Mouse (Mus musculus): ENCODE results near the gene Ywhag. TPM values are rescaled to one million over a fixed set of nuclear protein-coding genes. Genes with fewer than 3 reads are reported as not detected.

The Ywhag gene
- polyA plus RNA-seq, 1 experiment: 495 TPM

DNA sequence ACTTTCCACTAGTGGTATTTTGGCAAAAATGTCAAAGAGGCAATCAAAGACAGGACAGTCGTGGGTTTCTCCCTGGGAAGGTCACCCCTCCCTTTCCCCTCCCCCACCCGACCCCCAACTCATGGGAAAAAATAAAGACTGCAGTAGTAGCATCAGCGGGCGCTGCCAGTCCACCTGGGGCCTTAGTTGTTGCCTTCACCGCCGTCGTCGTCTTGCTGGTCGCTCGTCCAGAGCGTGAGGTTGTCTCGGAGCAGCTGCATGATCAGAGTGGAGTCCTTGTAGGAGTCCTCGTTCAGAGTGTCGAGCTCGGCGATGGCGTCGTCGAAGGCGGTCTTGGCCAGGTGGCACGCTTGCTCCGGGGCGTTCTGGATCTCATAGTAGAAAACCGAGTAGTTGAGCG is 23.6 kb downstream of the Ywhag start:
- no peak for TF ChIP-seq CTCF (IDR thresholded peaks at IDR 0.05; ENCODE audit: borderline replicate concordance, extremely low read depth, insufficient read depth, insufficient read length)
- no peak for TF ChIP-seq POLR2A (IDR thresholded peaks at IDR 0.05; ENCODE audit: borderline replicate concordance, extremely low read depth, insufficient read depth, insufficient read length, poor library complexity, severe bottlenecking)
- no peak for DNase-seq (ENCODE audit: low read depth)

DNA sequence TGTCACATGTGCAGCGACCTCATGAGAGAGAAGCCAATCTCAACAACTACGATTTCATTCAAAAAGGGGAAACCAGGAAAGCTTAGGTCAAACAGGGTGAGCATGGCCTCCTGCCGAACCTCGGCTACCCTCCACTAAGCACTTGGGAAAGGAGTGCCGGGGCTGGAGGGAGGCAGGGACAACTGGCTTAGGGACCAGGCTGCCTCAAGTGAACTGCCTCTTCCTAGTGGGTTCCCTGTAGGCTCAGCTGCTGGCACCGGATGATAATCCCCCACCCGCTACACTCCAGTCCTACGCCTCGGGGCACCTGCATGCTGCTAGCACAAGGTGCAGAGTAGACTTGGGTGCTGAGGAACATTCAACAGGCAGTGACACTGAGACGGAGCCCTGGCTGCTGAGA is 24.8 kb downstream of the Ywhag start:
- TF ChIP-seq POLR2A (IDR thresholded peaks at IDR 0.05; ENCODE audit: borderline replicate concordance, extremely low read depth, insufficient read depth, insufficient read length, poor library complexity, severe bottlenecking): no peak
- no peak for TF ChIP-seq CTCF (IDR thresholded peaks at IDR 0.05; ENCODE audit: borderline replicate concordance, extremely low read depth, insufficient read depth, insufficient read length)

DNA sequence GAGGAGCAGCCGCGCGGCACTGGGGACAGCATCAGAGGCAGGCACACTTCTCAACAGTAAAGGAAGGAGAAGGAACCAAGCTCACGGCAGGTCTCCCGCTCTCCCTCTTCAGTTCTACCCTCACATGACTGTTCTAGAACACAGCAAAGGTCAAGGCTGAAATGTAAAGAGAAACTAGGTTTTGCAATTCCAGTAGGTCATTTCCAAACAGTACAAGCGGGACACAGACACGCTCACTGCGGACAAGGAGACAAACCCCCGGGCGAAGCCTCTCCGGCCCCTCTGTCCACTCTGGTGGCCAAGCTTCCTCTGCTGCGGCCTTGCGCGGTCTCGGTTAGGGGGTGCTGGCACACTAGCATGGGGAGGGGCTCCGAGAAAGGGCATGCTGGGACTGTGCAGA is 25.4 kb downstream of the Ywhag start:
- DNase-seq (ENCODE audit: low read depth): no peak
- no peak for TF ChIP-seq CTCF (IDR thresholded peaks at IDR 0.05; ENCODE audit: borderline replicate concordance, extremely low read depth, insufficient read depth, insufficient read length)
- TF ChIP-seq POLR2A (IDR thresholded peaks at IDR 0.05; ENCODE audit: borderline replicate concordance, extremely low read depth, insufficient read depth, insufficient read length, poor library complexity, severe bottlenecking): no peak

More for the DNA sequence above, 24.8 kb downstream of the Ywhag start:
- DNase-seq (ENCODE audit: low read depth): no peak

DNA sequence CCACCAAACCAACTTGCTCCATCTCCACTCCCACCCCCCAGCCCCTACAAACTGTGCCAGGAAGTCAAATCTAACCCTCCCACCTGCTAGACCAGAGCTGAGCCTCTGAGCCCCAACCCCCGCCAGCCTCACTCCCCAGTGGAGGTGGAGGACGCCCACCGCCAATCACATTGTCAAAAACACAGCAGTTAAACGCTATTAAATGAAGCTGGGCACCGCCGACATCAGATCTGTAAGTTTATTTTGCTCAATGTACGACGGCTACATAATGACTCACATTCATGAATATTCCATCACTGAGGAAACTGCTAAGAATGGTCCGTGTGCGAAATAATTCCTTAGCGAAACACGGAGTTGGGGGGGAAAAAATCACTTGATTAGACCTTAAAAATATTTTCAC is 26.2 kb downstream of the Ywhag start:
- peak; percentile 25 for DNase-seq (ENCODE audit: low read depth)
- no peak for TF ChIP-seq POLR2A (IDR thresholded peaks at IDR 0.05; ENCODE audit: borderline replicate concordance, extremely low read depth, insufficient read depth, insufficient read length, poor library complexity, severe bottlenecking)
- TF ChIP-seq CTCF (IDR thresholded peaks at IDR 0.05; ENCODE audit: borderline replicate concordance, extremely low read depth, insufficient read depth, insufficient read length): no peak

DNA sequence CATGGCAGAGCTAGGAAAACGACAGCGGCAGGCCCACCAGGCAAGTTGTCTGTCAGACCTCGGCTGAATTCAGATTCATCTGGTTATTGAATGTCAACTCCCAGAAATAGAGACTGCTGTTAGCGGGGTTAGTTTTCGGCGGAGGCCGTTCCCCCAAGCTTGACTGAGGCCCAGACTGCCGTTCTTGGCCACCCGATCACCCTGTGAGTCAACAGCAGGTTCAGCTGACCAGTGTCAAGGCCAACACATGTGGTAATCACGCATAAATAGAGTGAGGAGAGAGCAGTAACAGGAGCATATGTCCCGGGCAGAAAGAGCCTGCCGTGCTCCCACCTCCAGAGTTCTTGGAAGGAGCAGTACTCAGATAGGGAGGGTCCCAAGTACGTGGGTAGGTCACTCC is 27.2 kb downstream of the Ywhag start:
- DNase-seq (ENCODE audit: low read depth): no peak
- TF ChIP-seq POLR2A (IDR thresholded peaks at IDR 0.05; ENCODE audit: borderline replicate concordance, extremely low read depth, insufficient read depth, insufficient read length, poor library complexity, severe bottlenecking): no peak
- TF ChIP-seq CTCF (IDR thresholded peaks at IDR 0.05; ENCODE audit: borderline replicate concordance, extremely low read depth, insufficient read depth, insufficient read length): no peak

DNA sequence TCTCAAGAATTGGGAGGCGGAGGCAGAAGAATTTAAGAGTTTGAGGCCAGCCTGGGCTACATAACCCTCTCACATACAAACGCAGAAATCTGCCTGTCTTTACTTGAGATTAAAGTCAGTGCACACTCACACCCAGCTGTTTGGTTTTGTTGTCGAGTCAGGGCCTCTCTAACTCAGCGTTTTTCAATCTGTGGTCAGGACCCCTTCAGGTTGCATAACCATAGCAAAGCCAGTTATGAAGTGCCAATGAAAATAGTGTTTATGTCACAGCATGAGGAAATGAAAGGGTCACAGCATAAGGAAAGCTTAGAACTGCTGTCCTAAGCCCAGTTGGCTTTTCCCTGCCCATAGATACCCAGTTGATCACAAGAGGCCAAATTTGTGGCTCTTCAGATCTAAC is 27.6 kb downstream of the Ywhag start:
- no peak for DNase-seq (ENCODE audit: low read depth)
- no peak for TF ChIP-seq CTCF (IDR thresholded peaks at IDR 0.05; ENCODE audit: borderline replicate concordance, extremely low read depth, insufficient read depth, insufficient read length)
- no peak for TF ChIP-seq POLR2A (IDR thresholded peaks at IDR 0.05; ENCODE audit: borderline replicate concordance, extremely low read depth, insufficient read depth, insufficient read length, poor library complexity, severe bottlenecking)

DNA sequence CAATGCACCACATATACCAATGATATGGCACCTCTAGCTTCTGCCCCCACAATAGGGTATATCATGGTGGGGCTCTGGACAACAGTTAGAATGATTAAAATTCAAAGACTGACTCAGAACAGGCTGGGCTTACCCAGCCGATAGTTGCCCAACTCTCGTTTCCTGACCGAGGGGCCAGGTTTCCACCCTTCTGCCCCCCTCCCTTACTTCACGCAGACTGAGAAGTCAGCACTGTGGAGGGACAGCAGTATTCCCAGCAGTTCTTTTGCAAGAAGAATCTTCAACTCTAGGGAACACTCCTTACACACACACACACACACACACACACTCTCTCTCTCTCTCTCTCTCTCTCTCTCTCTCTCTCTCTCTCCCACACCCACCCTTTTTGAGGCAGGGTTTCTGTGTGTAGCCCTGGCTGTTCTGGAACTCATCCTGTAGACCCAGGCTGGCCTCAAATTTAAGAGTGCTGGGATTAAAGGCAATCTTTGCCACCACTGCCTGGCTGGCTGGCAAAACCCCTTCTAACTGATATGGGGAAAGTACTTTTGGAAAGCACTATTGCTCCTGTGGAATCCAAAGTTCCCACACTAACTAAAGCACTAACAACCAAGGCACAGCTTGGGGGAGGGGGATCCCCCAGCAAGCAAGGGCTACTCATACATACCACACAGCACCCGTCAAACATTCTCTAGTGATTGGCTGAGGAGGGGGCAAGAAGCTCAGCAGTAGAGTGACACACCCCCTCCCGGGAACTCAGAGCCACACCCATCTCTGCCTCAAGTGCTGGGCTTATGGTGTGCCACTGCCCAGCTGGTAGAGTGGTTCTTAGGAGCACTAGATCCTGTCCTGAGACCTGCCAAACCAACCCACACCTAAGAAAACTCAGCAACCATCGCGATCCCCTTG is 28.8 kb downstream of the Ywhag start:
- no peak for DNase-seq (ENCODE audit: low read depth)

DNA sequence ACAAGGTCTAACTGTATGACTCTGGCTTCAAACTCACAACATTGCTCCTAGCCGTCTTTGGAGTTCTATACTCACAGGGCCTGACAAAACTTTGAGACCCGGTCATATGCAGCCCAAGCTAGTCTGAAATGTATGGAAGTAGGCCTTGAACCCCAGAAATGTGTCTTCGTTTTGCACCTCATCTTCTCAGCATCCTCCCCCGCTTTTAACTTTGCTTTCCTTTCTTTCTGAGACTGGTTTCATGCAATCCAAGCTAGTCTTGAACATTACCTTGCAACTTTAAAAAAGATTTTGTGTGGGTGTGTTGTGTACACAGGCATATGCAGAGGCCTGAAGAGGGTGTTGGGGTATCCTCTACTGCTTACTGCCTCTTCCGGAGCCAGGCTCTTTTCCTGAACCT is 30.2 kb downstream of the Ywhag start:
- TF ChIP-seq POLR2A (IDR thresholded peaks at IDR 0.05; ENCODE audit: borderline replicate concordance, extremely low read depth, insufficient read depth, insufficient read length, poor library complexity, severe bottlenecking) (no peak), CTCF (IDR thresholded peaks at IDR 0.05; ENCODE audit: borderline replicate concordance, extremely low read depth, insufficient read depth, insufficient read length) (no peak)
- no peak for DNase-seq (ENCODE audit: low read depth)

More for the DNA sequence above, 28.8 kb downstream of the Ywhag start:
- TF ChIP-seq CTCF (IDR thresholded peaks at IDR 0.05; ENCODE audit: borderline replicate concordance, extremely low read depth, insufficient read depth, insufficient read length) (no peak), POLR2A (IDR thresholded peaks at IDR 0.05; ENCODE audit: borderline replicate concordance, extremely low read depth, insufficient read depth, insufficient read length, poor library complexity, severe bottlenecking) (no peak)

DNA sequence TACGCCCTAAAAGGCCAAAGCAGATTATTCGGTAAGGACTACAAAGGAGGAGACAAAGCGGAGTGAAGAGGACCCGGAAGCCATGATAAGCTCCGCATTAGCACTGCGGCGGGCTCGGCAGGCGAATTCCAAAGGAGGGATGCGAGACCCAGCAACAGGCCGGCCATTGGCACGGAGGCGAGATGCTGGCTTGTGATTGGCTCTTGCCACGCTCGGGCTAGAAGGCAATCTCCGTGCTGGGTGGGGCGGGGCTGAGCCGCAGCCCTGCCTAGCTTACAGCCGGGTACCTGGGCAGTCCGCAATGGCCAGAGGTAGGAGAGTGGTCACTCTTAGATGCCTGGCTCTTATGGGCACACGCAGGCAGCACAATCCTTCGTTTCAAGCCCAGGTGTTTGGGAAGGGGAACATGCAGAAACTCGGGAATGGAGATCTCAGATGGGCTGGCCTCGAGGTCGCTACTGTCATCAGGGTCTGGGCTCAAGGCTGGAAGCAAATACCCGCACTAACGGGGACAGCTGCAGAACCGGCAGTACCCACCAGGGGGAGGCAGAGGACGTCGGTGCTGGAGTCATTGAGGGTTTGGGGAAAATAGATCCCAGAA is 30.8 kb downstream of the Ywhag start:
- TF ChIP-seq POLR2A (IDR thresholded peaks at IDR 0.05; ENCODE audit: borderline replicate concordance, extremely low read depth, insufficient read depth, insufficient read length, poor library complexity, severe bottlenecking) (peak; percentile 48; the same call in 1 of the 2 replicates), CTCF (IDR thresholded peaks at IDR 0.05; ENCODE audit: borderline replicate concordance, extremely low read depth, insufficient read depth, insufficient read length) (peak; percentile 94)
- peak; percentile 96 for DNase-seq (ENCODE audit: low read depth)

DNA sequence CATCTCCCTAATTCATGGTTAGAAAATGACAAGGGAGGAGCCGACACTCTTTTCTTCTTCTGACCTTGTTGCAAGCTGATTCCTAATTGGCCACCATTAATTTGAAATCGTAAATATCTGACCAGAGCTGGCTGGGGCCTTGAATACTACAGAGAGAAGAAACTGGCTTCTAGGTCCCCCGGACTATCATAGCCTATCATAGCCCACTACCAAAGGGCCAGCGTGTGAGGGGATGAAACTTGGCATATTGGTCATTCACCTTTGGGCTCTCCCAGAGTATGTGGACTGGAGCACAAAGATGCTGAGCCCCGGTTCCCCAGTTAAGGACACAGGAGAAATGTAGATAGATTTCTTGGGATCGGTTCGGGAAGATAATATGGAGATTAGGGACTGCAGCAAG is 31.4 kb downstream of the Ywhag start:
- TF ChIP-seq CTCF (IDR thresholded peaks at IDR 0.05; ENCODE audit: borderline replicate concordance, extremely low read depth, insufficient read depth, insufficient read length): no peak
- no peak for TF ChIP-seq POLR2A (IDR thresholded peaks at IDR 0.05; ENCODE audit: borderline replicate concordance, extremely low read depth, insufficient read depth, insufficient read length, poor library complexity, severe bottlenecking)
- no peak for DNase-seq (ENCODE audit: low read depth)

DNA sequence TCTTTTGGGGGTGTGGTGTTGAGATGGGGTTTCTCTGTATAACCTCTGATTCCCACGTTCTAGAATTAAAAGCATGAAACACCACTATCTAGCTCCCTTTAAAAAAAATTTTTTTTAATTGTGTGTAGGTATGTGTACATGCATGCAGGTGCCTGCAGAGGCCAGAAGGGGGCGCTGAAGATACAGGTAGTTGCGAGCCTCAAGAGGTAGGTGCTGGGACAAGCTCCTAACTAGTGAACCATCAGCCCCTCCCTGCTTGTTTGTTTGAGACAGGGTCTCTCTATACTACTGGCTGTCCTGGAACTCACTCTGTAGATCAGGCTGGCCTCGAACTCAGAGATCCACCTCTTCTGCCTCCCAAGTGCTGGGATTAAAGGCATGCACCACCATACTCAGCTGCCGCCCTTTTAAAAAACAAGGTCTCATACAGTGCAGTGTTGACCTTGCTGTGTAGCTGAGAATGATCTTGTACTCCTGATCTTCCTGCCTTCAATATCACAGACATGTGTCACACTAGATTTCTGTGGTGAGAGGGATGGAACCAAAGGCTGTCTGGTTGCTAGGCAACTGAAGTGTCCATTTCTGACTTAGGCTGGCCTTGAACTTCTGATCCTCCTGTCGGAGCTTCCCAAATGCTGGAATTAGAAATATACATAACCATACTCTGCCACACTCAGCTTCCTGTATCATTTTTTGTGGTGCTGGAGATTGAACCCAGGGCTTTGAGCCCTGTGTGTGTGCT is 32.9 kb downstream of the Ywhag start:
- no peak for DNase-seq (ENCODE audit: low read depth)
- TF ChIP-seq CTCF (IDR thresholded peaks at IDR 0.05; ENCODE audit: borderline replicate concordance, extremely low read depth, insufficient read depth, insufficient read length) (peak; percentile 46; the same call in 1 of the 2 replicates), POLR2A (IDR thresholded peaks at IDR 0.05; ENCODE audit: borderline replicate concordance, extremely low read depth, insufficient read depth, insufficient read length, poor library complexity, severe bottlenecking) (no peak)

All from brain, embryonic 14.5 days (tissue).